Mouse (Mus musculus) E14TG2a.4 (cell line): ENCODE measurements around the gene Nme2.
"Not testable (repeated sequence)": the region's sequence is repeated elsewhere in the genome, so short reads cannot be mapped to it uniquely, and the experiment has no call there.

Experiments
- H3K27me3 ChIP-seq: 2 replicates; pipeline ENCODE4 v1.6.1; 2014; ENCODE audit warnings: low read length, control low read depth; ENCODE audit not compliant: insufficient read depth
- H3K36me3 ChIP-seq: 2 replicates; pipeline ENCODE4 v1.6.1; 2014; ENCODE audit warnings: low read length, control low read depth; ENCODE audit not compliant: insufficient read depth
- H3K4me1 ChIP-seq: replicated peaks from 2 replicates; pipeline ENCODE4 v1.6.1; 2014; ENCODE audit warnings: low read depth, low read length, control low read depth
- H3K4me3 ChIP-seq: replicated peaks from 2 replicates; pipeline ENCODE4 v1.5.1; 2014; ENCODE audit warnings: mild to moderate bottlenecking, low read length
- H3K9me3 ChIP-seq: 2 replicates; pipeline ENCODE4 v1.6.1; 2014; ENCODE audit warnings: low read length, control low read depth
- CTCF ChIP-seq: conservative IDR thresholded peaks from 2 replicates; pipeline ENCODE4 v1.5.1; 2014; ENCODE audit warnings: low read length
- NANOG ChIP-seq: IDR thresholded peaks from 2 replicates; pipeline ENCODE4 v1.6.1; 2014; ENCODE audit warnings: borderline replicate concordance, low read length, mixed read lengths
- POU5F1 ChIP-seq: IDR thresholded peaks from 2 replicates; pipeline ENCODE4 v1.6.1; 2014; ENCODE audit warnings: low read length, borderline replicate concordance

Nme2 gene

GRCm38 (mm10) chr11:93929106-93929505 is 27.0 kb downstream of the Nme2 start:
- Histone ChIP-seq H3K36me3 (peaks cover 97% of the 10 kb centered on the region), H3K4me3 (no peak overlapping the region), H3K27me3 (no peaks in the 10 kb centered on the region), H3K9me3 (no peaks in the 10 kb centered on the region), H3K4me1 (no peaks in the 10 kb centered on the region)
- TF ChIP-seq CTCF, result no peak
- TF ChIP-seq NANOG, result no peak
- TF ChIP-seq POU5F1, result no peak

GRCm38 (mm10) chr11:93915019-93915418 is 41.0 kb downstream of the Nme2 start:
- peaks cover 96% of the 10 kb centered on the region for H3K36me3 ChIP-seq
- H3K9me3 ChIP-seq, H3K27me3 ChIP-seq, H3K4me1 ChIP-seq, H3K4me3 ChIP-seq: not testable (repeated sequence)

GRCm38 (mm10) chr11:93911603-93912002 is 44.5 kb downstream of the Nme2 start:
- no peaks in the 10 kb centered on the region for H3K27me3 ChIP-seq
- peaks cover 94% of the 10 kb centered on the region for H3K36me3 ChIP-seq
- H3K9me3 ChIP-seq, result no peaks in the 10 kb centered on the region
- H3K4me1 ChIP-seq, result no peaks in the 10 kb centered on the region
- TF ChIP-seq POU5F1, result no peak
- no peak for TF ChIP-seq CTCF
- TF ChIP-seq NANOG, result no peak
- H3K4me3 ChIP-seq, result no peak overlapping the region

GRCm38 (mm10) chr11:93908829-93909228 is 47.2 kb downstream of the Nme2 start:
- Histone ChIP-seq H3K27me3 (no peaks in the 10 kb centered on the region), H3K9me3 (no peaks in the 10 kb centered on the region), H3K36me3 (peaks cover 93% of the 10 kb centered on the region), H3K4me1 (no peaks in the 10 kb centered on the region), H3K4me3 (no peak overlapping the region)
- no peak for TF ChIP-seq CTCF
- no peak for TF ChIP-seq NANOG
- TF ChIP-seq POU5F1, result no peak

- TF ChIP-seq NANOG (no peak), POU5F1 (no peak), CTCF (no peak)
- Histone ChIP-seq H3K4me3 (no peak overlapping the region), H3K9me3 (no peaks in the 10 kb centered on the region), H3K36me3 (peaks cover 90% of the 10 kb centered on the region), H3K4me1 (no peaks in the 10 kb centered on the region), H3K27me3 (no peaks in the 10 kb centered on the region)
Measured at GRCm38 (mm10) chr11:93907839-93908238, 48.2 kb downstream of the Nme2 start.

GRCm38 (mm10) chr11:93906834-93907233 is 49.2 kb downstream of the Nme2 start:
- Histone ChIP-seq H3K27me3 (no peaks in the 10 kb centered on the region), H3K4me3 (no peak overlapping the region), H3K4me1 (no peaks in the 10 kb centered on the region), H3K36me3 (peaks cover 82% of the 10 kb centered on the region), H3K9me3 (no peaks in the 10 kb centered on the region)
- TF ChIP-seq NANOG (no peak), CTCF (no peak), POU5F1 (no peak)
